Mouse (Mus musculus) thymus, adult 2 months (tissue): ENCODE data around the gene Il34.

Experiments used
- CTCF ChIP-seq: fragments of 200-500 bp; IDR thresholded peaks from 2 replicates; pipeline ENCODE4 v1.5.1; 2012; ENCODE audit warnings: mild to moderate bottlenecking, control low read depth, low read length, moderate library complexity, borderline replicate concordance; ENCODE audit not compliant: control insufficient read depth, poor library complexity, insufficient read depth; ENCODE audit errors: extremely low read depth
- POLR2A ChIP-seq: fragments of 200-500 bp; IDR thresholded peaks from 2 replicates; pipeline ENCODE4 v1.6.1; 2012; ENCODE audit warnings: mild to moderate bottlenecking, low read length, control low read depth, moderate library complexity; ENCODE audit not compliant: control insufficient read depth, poor library complexity, insufficient read depth; ENCODE audit errors: extremely low read depth

GRCm38 (mm10) chr8:110847645-110848495 lies 42.1 kb upstream of the Il34 start:
- TF ChIP-seq CTCF (no peak), POLR2A (no peak)
